Mouse (Mus musculus): ENCODE results near the gene Foxf1. TPM values are rescaled to one million over a fixed set of nuclear protein-coding genes. Genes with fewer than 3 reads are reported as not detected.

Gene Foxf1
- polyA plus RNA-seq, 1 experiment from 2014 or later, result 4.6 TPM

- Histone ChIP-seq H3K9me3 (ENCODE audit: low read length) (no peaks in the 10 kb centered on the region), H3K4me3 (ENCODE audit: low read length) (peak overlapping the region; percentile 70), H3K36me3 (ENCODE audit: insufficient read depth, low read length) (peaks cover 17% of the 10 kb centered on the region; the same call in 1 of the 2 replicates), H3K27me3 (ENCODE audit: insufficient read depth, low read length) (peaks cover 28% of the 10 kb centered on the region), H3K27ac (ENCODE audit: low read length) (peak overlapping the region; percentile 94), H3K9ac (replicated peaks; ENCODE audit: low read length) (peak overlapping the region; percentile 89), H3K4me2 (replicated peaks; ENCODE audit: low read depth, low read length) (peak overlapping the region; percentile 56), H3K4me1 (ENCODE audit: insufficient read depth, low read length) (peaks cover 38% of the 10 kb centered on the region)
- WGBS, result 3% methylated on average over 18 of the region's 18 CpGs
- no peak for ATAC-seq (ENCODE audit: low FRiP score, low TSS enrichment)
Measured at GRCm38 (mm10) chr8:121118634-121119420, 34.6 kb downstream of the Foxf1 start.

- ATAC-seq (ENCODE audit: low FRiP score, low TSS enrichment), result no peak
- Histone ChIP-seq H3K4me3 (ENCODE audit: low read length) (peak overlapping the region; percentile 70), H3K27ac (ENCODE audit: low read length) (peak overlapping the region; percentile 79), H3K9me3 (ENCODE audit: low read length) (peaks cover 2% of the 10 kb centered on the region; the same call in 1 of the 2 replicates), H3K36me3 (ENCODE audit: insufficient read depth, low read length) (peaks cover 21% of the 10 kb centered on the region; the same call in 1 of the 2 replicates), H3K4me1 (ENCODE audit: insufficient read depth, low read length) (peaks cover 42% of the 10 kb centered on the region), H3K27me3 (ENCODE audit: insufficient read depth, low read length) (peaks cover 28% of the 10 kb centered on the region), H3K9ac (replicated peaks; ENCODE audit: low read length) (peak overlapping the region; percentile 80), H3K4me2 (replicated peaks; ENCODE audit: low read depth, low read length) (peak overlapping the region; percentile 56)
- WGBS, result 8% methylated on average over 12 of the region's 12 CpGs
Measured at GRCm38 (mm10) chr8:121119635-121120455, 35.7 kb downstream of the Foxf1 start.

GRCm38 (mm10) chr8:121120456-121121419, 36.6 kb downstream of the Foxf1 start:
- WGBS, result 14% methylated on average over 17 of the region's 17 CpGs
- peaks cover 2% of the 10 kb centered on the region; the same call in 1 of the 2 replicates for H3K9me3 ChIP-seq (ENCODE audit: low read length)
- peaks cover 42% of the 10 kb centered on the region for H3K4me1 ChIP-seq (ENCODE audit: insufficient read depth, low read length)
- peak overlapping the region; percentile 56 for H3K4me2 ChIP-seq (replicated peaks; ENCODE audit: low read depth, low read length)
- peak overlapping the region; percentile 79 for H3K27ac ChIP-seq (ENCODE audit: low read length)
- H3K4me3 ChIP-seq (ENCODE audit: low read length), result peak overlapping the region; percentile 70
- no peak for ATAC-seq (ENCODE audit: low FRiP score, low TSS enrichment)
- H3K9ac ChIP-seq (replicated peaks; ENCODE audit: low read length), result peak overlapping the region; percentile 80
- H3K36me3 ChIP-seq (ENCODE audit: insufficient read depth, low read length), result peaks cover 21% of the 10 kb centered on the region; the same call in 1 of the 2 replicates
- H3K27me3 ChIP-seq (ENCODE audit: insufficient read depth, low read length), result peaks cover 27% of the 10 kb centered on the region

GRCm38 (mm10) chr8:121121704-121122103, 37.5 kb downstream of the Foxf1 start:
- peak overlapping the region; percentile 80 for H3K9ac ChIP-seq (replicated peaks; ENCODE audit: low read length)
- 28% methylated on average over 8 of the region's 8 CpGs for WGBS
- H3K27me3 ChIP-seq (ENCODE audit: insufficient read depth, low read length), result peaks cover 37% of the 10 kb centered on the region
- peak overlapping the region; percentile 70 for H3K4me3 ChIP-seq (ENCODE audit: low read length)
- H3K27ac ChIP-seq (ENCODE audit: low read length), result peak overlapping the region; percentile 40
- H3K9me3 ChIP-seq (ENCODE audit: low read length), result peaks cover 2% of the 10 kb centered on the region; the same call in 1 of the 2 replicates
- H3K36me3 ChIP-seq (ENCODE audit: insufficient read depth, low read length), result peaks cover 21% of the 10 kb centered on the region; the same call in 1 of the 2 replicates
- peak overlapping the region; percentile 56 for H3K4me2 ChIP-seq (replicated peaks; ENCODE audit: low read depth, low read length)
- ATAC-seq (ENCODE audit: low FRiP score, low TSS enrichment), result no peak
- peaks cover 52% of the 10 kb centered on the region for H3K4me1 ChIP-seq (ENCODE audit: insufficient read depth, low read length)

GRCm38 (mm10) chr8:121122368-121122767, 38.2 kb downstream of the Foxf1 start:
- 30% methylated on average over 7 of the region's 7 CpGs for WGBS
- H3K4me2 ChIP-seq (replicated peaks; ENCODE audit: low read depth, low read length), result peak overlapping the region; percentile 56
- H3K9ac ChIP-seq (replicated peaks; ENCODE audit: low read length), result peak overlapping the region; percentile 80
- H3K4me1 ChIP-seq (ENCODE audit: insufficient read depth, low read length), result peaks cover 59% of the 10 kb centered on the region
- peaks cover 21% of the 10 kb centered on the region; the same call in 1 of the 2 replicates for H3K36me3 ChIP-seq (ENCODE audit: insufficient read depth, low read length)
- no peak for ATAC-seq (ENCODE audit: low FRiP score, low TSS enrichment)
- peaks cover 43% of the 10 kb centered on the region for H3K27me3 ChIP-seq (ENCODE audit: insufficient read depth, low read length)
- H3K9me3 ChIP-seq (ENCODE audit: low read length), result peaks cover 2% of the 10 kb centered on the region; the same call in 1 of the 2 replicates
- peak overlapping the region; percentile 40 for H3K27ac ChIP-seq (ENCODE audit: low read length)
- H3K4me3 ChIP-seq (ENCODE audit: low read length), result peak overlapping the region; percentile 70

GRCm38 (mm10) chr8:121123113-121123512, 38.9 kb downstream of the Foxf1 start:
- ATAC-seq (ENCODE audit: low FRiP score, low TSS enrichment), result no peak
- Histone ChIP-seq H3K9me3 (ENCODE audit: low read length) (peaks cover 2% of the 10 kb centered on the region; the same call in 1 of the 2 replicates), H3K36me3 (ENCODE audit: insufficient read depth, low read length) (peaks cover 21% of the 10 kb centered on the region; the same call in 1 of the 2 replicates), H3K4me2 (replicated peaks; ENCODE audit: low read depth, low read length) (peak overlapping the region; percentile 56; the same call in 1 of the 2 replicates), H3K9ac (replicated peaks; ENCODE audit: low read length) (no peak overlapping the region), H3K4me3 (ENCODE audit: low read length) (no peak overlapping the region), H3K4me1 (ENCODE audit: insufficient read depth, low read length) (peaks cover 64% of the 10 kb centered on the region), H3K27ac (ENCODE audit: low read length) (0 out of 2 replicates have a peak overlapping the region, but pooled peaks have one; percentile 8), H3K27me3 (ENCODE audit: insufficient read depth, low read length) (peaks cover 44% of the 10 kb centered on the region)
- 77% methylated on average over 2 of the region's 2 CpGs for WGBS

- peak; percentile 66 for ATAC-seq (ENCODE audit: low FRiP score, low TSS enrichment)
- Histone ChIP-seq H3K27me3 (ENCODE audit: insufficient read depth, low read length) (peaks cover 59% of the 10 kb centered on the region), H3K4me2 (replicated peaks; ENCODE audit: low read depth, low read length) (peak overlapping the region; percentile 69), H3K9me3 (ENCODE audit: low read length) (peaks cover 2% of the 10 kb centered on the region; the same call in 1 of the 2 replicates), H3K9ac (replicated peaks; ENCODE audit: low read length) (peak overlapping the region; percentile 63; the same call in 1 of the 2 replicates), H3K4me1 (ENCODE audit: insufficient read depth, low read length) (peaks cover 79% of the 10 kb centered on the region), H3K27ac (ENCODE audit: low read length) (peak overlapping the region; percentile 95), H3K4me3 (ENCODE audit: low read length) (peak overlapping the region; percentile 48), H3K36me3 (ENCODE audit: insufficient read depth, low read length) (peaks cover 21% of the 10 kb centered on the region; the same call in 1 of the 2 replicates)
- WGBS, result 3% methylated on average over 17 of the region's 17 CpGs
Measured at GRCm38 (mm10) chr8:121124547-121125239, 40.5 kb downstream of the Foxf1 start.

GRCm38 (mm10) chr8:121125311-121125876, 41.2 kb downstream of the Foxf1 start:
- Histone ChIP-seq H3K4me1 (ENCODE audit: insufficient read depth, low read length) (peaks cover 82% of the 10 kb centered on the region), H3K9ac (replicated peaks; ENCODE audit: low read length) (peak overlapping the region; percentile 63), H3K27ac (ENCODE audit: low read length) (peak overlapping the region; percentile 95), H3K4me2 (replicated peaks; ENCODE audit: low read depth, low read length) (peak overlapping the region; percentile 69), H3K36me3 (ENCODE audit: insufficient read depth, low read length) (peaks cover 21% of the 10 kb centered on the region; the same call in 1 of the 2 replicates), H3K4me3 (ENCODE audit: low read length) (peak overlapping the region; percentile 48), H3K9me3 (ENCODE audit: low read length) (peaks cover 2% of the 10 kb centered on the region; the same call in 1 of the 2 replicates), H3K27me3 (ENCODE audit: insufficient read depth, low read length) (peaks cover 61% of the 10 kb centered on the region)
- WGBS, result under 1% methylated on average over 36 of the region's 36 CpGs
- ATAC-seq (ENCODE audit: low FRiP score, low TSS enrichment), result peak; percentile 83
